Mouse (Mus musculus) left cerebral cortex, adult 2 months (tissue): ENCODE measurements around the gene Rgs9. TPM values are rescaled to one million over a fixed set of nuclear protein-coding genes. Genes with fewer than 3 reads are reported as not detected.

ENCODE experiments used
- DNase-seq, 2 experiments: peaks; one replicate each; pipeline ENCODE4 v3.0.0; 2021 to 2022; ENCODE audit warnings: low spot score in 2 of 2, mixed read lengths in 1 of 2; ENCODE audit errors: extremely low spot score in 1 of 2
- H3K27ac ChIP-seq: fragments of 200-600 bp; 2 replicates; pipeline ENCODE4 v1.8.1; 2022
- H3K4me3 ChIP-seq: fragments of 200-600 bp; 2 replicates; pipeline ENCODE4 v1.8.1; 2022
- CTCF ChIP-seq: fragments of 200-600 bp; IDR thresholded peaks from 2 replicates; pipeline ENCODE4 v1.8.1; 2022; ENCODE audit warnings: antibody characterized with exemption, mild to moderate bottlenecking, moderate library complexity
- intact Hi-C: fragments of 180-260 bp; cut with DNase I; formaldehyde crosslinking; loops from one replicate; pipeline ENCODE4 v1.15.1; 2025
- total RNA-seq, 2 experiments: library from RNA; stranded (reverse); gene quantifications; 2 replicates each; pipeline ENCODE4 v1.2.3; 2021

Rgs9 gene
- total RNA-seq, 2 experiments from 2014 or later = 20.3 to 44.5 TPM

DNA sequence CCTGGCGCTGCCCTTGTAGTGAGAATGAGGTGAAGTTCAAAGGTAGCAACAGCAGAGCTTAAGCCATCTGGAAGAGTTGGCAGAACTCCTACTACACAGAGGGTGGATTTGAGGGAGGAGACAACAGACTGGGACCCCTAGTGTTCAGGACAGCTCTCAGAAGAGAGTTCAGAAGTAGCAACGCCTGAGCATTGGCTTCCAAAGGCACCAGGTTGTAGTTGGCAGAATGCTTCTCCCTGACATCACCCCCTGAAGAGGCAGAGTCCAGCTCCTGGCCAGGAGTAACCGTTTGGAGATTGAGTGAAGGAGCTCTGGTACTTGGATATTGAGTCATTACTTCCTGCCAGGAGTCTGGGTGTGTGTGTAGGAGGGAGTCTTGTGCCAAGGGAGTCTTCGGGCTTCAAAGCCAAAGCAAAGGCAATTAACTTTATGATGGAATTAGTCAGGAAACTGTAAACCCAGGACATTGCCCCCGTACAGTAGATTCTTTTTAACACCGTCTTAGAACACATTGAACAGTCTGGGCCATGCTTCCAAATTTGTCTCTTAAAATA, 110.2 kb downstream of the Rgs9 start:
- no peak for DNase-seq
- TF ChIP-seq CTCF = no peak
- Histone ChIP-seq H3K4me3 (no peak overlapping the region), H3K27ac (no peak overlapping the region)
- intact Hi-C loops = no loop called here

DNA sequence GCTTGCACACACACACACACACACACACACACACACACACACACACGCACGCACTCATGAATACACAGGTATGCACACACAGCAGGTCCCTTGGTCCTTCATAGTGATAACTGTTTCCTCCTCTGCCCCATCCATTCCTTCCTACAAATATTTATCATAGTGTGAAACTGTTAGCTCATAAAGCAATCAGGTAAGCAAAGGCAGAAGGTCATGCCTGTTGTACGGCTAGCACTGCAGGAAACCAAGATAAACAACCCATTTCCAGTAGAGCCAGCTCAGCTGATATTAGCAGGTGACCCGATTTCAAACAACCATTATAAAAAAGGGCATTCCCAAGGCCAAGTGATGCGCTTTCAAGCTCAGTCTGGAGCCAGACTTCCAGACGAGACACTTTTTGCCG, 116.8 kb downstream of the Rgs9 start:
- no peak for DNase-seq
- no peak for TF ChIP-seq CTCF
- intact Hi-C loops = no loop called here
- Histone ChIP-seq H3K27ac (no peak overlapping the region), H3K4me3 (no peak overlapping the region)

DNA sequence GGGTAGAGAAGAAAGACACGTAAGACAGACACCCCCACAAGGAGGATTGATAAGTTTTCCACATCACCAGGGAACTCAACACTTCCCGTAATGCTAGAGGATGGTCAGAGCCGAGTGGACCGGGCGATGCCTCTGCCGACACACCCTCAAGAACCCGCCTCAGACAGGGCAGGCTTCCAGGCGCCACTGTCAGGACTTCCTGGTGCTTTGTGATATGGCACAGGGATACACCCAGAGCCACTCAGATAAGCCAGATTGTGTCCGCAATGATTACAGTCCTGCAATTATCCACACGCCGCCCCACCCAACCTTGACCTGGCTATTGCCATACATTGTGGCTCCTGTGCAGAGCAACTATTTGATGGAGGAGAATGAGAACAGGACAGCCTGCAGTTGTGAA, 117.6 kb downstream of the Rgs9 start:
- TF ChIP-seq CTCF = no peak
- DNase-seq = no peak
- no peak overlapping the region for H3K4me3 ChIP-seq
- H3K27ac ChIP-seq = no peak overlapping the region
- intact Hi-C loops = no loop called here

DNA sequence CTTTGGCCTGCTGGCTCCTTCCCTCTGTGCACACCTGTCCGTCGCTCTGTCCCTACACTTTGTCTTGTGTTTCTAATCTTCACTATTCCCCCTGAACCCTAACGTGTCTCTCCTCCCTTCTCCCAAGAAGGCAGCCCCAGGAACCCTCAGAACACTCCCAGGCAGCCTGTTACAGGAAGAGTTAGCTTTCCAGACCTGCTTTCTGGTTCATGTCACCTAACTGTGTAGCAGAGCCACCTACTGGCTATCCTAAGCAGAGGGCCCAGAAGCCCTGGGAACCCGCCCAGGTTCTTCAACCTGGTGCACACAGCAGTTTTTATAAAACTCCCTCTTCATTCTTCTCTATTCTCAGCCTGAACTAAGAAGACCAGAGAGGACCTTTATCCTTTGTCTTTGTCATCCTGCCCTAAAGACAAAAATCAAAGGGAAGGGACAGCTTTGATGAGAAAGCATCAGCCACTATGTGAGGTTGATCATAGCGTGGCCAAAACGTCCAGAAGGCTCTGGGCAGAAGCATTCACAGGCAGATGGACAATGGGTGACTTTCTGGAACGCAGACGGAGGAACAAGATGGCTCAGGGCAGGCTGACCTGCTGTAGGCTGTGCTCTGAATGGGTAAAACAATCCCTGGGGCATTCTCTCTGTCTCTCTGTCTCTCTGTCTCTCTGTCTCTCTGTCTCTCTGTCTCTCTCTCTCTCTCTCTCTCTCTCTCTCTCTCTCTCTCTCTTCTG, 119.0 kb downstream of the Rgs9 start:
- peak; percentile 89 for TF ChIP-seq CTCF
- Histone ChIP-seq H3K27ac (no peak overlapping the region), H3K4me3 (no peak overlapping the region)
- DNase-seq = peak; percentile 56 to 58
- intact Hi-C loops = loop anchor here (1.0 to 5.0 kb wide), 2 partner anchors 254 to 732 kb away; no protein-coding TSS in a partner anchor

DNA sequence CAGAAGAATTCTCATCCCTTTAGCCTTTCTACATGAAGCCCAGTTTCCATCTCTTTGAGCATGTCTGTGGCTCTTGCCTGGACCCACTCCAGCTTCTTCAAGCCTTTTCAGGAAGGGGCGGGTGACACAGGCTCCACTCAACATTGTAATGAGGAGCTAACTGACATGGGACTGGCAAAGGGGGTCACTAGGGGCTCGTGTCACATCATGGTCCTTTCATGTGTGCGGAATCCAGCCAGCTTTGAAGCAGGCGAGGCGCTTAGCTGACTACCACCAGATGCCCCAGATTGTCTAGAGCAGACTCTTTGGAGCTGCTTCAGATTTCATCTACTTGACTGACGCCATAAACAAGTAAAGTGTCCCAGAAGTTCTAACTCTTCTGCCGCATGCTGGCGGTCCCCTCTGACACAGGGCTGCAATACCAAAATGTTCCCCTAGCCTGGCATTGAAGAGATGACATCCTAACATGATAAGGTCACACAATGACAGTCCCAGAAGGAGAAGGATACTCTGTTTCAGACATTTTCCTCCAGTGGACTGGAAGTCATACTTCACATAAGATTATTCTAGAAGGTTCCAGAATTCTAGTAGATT, 122.5 kb downstream of the Rgs9 start:
- DNase-seq = no peak
- Histone ChIP-seq H3K27ac (no peak overlapping the region), H3K4me3 (no peak overlapping the region)
- TF ChIP-seq CTCF = no peak
- intact Hi-C loops = loop anchor here (5.0 kb wide), 1 partner anchor 728 kb away; no protein-coding TSS in a partner anchor

Other genes starting within 250 kb of the Rgs9 start
- gene E030025P04Rik, start 153.8 kb downstream of the Rgs9 start, total RNA-seq = not detected
- gene Gna13, start 64.7 kb upstream of the Rgs9 start, total RNA-seq = 10 to 100 TPM; 45.0 to 47.7 TPM
- gene 9930022D16Rik, start 115.8 kb upstream of the Rgs9 start, total RNA-seq = not detected
- gene Amz2, start 127.8 kb upstream of the Rgs9 start, total RNA-seq = 10 to 100 TPM; 49.5 TPM
- 10 to 100 TPM; 10.2 to 11.1 TPM for gene Arsg, start 175.2 kb upstream of the Rgs9 start, total RNA-seq
- gene Slc16a6, start 175.5 kb upstream of the Rgs9 start, total RNA-seq = 10 to 100 TPM; 11.6 to 12.3 TPM